Mouse (Mus musculus): ENCODE data around the gene Ttc39d.

- TF ChIP-seq CTCF (conservative IDR thresholded peaks at IDR 0.05; ENCODE audit: insufficient read depth, insufficient read length, low read depth, low read length) = no peak; the same call in 1 of the 2 replicates
- TF ChIP-seq POLR2A (IDR thresholded peaks at IDR 0.05; ENCODE audit: low read depth, low read length) = no peak
Measured at GRCm38 (mm10) chr17:80160454-80160853, 46.8 kb upstream of the Ttc39d start.
